Mouse (Mus musculus): ENCODE measurements at regions not wholly inside any gene's neighbourhood (a gene's known extent, or its start where the extent isn't known, plus 50 kb on each side); places are given as distances from the start of the nearest gene placed in this dataset.

DNA sequence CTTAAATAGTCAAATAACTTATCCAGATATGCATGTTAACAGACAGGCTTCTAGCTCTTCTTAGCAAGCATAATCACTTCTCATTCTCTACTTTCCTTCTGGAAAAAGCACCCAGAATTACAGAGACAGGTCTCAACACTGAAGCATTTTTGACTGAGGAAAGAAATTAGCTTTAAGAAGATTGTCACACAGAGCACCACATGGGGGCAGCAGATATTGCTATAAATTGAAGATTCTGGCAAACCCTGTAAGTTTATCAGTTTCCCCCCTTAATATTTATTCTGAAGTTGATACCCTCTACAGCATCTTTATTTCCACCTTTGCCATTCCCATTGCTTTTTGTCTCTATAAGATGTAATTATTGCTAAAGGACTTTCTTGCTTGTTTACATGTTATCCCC lies 83.4 kb upstream of the Lrrc4c start:
- DNase-seq = no peak

DNA sequence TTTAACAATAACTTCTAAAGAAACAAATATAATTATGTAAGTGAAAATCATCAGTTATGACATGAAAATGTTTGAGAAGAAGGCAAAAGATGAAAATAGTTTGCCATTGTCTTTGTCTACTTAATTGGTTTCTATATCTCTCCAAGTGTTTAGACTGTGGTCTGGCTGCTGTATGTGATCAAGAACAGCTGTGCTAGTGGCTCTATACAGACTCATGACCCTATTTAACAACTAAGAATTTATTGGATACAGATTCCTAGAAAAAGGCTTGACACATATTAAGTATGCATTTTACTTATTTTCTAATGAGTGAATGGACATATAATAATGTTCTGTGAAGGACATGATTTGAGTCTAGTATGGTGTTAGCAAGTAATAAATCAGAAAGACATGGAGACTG lies 78.7 kb upstream of the Lrrc4c start:
- no peak for DNase-seq

DNA sequence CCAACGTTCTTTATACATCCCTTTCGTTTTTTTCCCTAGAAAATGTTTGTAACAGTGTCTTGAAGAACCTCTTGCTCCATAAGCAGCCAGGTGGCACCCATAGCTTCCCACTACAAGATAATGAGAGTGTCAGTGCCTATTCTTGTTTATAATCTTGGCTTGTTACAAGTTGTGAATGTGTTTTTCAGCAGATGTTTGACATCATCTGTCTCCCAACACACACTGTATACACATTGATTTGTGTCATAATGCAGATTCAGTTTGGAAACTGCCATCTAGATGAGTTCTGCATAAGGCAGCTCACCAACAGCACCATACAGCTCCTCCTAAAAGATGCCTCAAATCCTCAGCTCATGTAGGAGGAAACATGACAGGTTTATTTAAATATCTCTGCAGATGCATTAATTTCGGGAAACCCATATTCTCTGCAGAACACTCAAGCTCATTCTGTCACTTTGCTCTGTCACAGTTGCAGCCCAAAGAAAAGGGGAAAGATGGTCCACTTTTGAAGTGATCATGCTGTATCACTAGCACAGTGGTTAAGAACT lies 77.4 kb upstream of the Lrrc4c start:
- DNase-seq = peak; percentile 17

- no peak for DNase-seq
These were observed 64.3 kb upstream of the Lrrc4c start for GRCm38 (mm10) chr2:96253661-96254060.

GRCm38 (mm10) chr2:96256491-96256890 lies 61.5 kb upstream of the Lrrc4c start:
- DNase-seq = no peak

All from layer of hippocampus, adult 9-11 months (tissue).